Mouse (Mus musculus) kidney, adult 11 months (tissue): ENCODE results near the gene Mrpl33.

Experiments used
- DNase-seq: peaks from one replicate; pipeline ENCODE4 v3.0.0; 2022

Gene Mrpl33

DNA sequence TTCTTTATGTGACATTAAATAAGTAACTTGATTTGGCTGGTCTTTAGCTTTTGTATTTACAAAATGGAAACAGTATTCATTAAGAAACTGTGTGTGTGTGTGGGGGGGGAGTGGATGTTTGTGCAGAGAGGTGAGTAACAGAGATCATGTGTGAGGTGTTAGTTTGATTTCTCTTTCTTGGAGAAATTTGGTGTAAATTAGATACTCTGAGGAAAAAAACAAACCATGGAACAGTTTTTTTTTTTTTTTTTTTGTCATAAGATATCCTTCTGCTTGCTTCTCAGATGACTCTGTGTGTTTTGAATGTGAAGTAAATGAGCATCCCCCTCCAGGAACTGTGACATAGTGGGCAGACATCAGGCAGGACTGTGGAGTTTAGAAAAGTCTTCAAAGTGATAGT is 102.7 kb downstream of the Mrpl33 start:
- no peak for DNase-seq

DNA sequence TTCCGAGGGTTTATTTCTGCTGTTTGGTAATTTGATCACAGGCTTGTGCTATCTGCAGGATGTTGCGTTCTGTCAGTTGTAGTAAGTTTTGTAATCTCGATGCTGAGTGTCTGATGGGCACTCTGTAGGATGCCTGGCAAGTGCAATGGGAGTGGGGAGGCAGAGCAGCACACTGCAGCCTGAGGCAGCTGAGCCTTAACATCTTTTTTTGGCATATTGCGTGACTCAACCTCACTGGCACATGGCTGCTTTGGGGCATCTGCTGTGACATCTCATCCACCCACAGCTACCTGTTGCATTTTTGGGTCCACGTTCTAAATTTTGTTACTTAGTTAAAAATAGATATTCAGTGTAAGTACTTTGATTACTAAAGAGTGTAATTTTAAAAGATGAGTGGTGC is 108.2 kb downstream of the Mrpl33 start:
- no peak for DNase-seq

DNA sequence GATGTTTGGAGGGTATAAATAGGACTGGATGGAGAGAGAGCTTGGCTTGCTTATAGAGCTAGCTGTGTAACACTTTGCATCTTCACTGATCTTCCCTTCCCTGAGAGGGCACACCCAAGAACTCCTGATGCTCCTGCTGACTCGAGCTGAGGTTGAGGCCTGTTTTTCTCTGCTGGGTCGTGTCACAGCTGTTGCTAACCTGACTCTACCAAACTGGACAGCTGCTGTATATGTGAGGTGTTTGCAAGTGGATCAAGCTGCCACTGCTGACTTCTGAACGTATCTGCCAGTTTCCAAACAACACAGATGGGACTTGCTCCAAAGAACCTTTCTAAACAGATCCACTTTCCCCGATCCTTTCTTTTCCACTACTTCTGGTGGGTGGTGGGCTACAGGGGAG is 110.1 kb downstream of the Mrpl33 start:
- DNase-seq = no peak

DNA sequence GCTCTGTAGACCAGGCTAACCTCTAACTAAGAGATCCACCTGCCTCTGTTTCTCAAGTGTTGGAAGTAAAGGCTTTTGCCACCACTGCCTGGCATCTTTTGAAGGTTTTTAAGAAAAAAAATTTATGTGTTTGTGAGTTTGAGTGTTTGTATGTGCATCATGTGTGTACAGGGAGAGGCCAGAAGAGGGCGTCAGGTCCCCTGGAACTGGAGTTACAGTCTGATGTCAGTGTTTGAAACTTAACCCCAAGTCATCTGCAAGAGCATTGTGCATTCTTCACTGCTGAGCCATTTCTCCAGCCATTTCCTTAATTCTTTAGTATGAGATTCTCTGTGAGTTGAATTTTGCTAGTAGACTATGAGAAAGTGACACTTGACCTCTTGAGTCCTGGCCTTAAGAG is 112.7 kb downstream of the Mrpl33 start:
- DNase-seq = no peak

DNA sequence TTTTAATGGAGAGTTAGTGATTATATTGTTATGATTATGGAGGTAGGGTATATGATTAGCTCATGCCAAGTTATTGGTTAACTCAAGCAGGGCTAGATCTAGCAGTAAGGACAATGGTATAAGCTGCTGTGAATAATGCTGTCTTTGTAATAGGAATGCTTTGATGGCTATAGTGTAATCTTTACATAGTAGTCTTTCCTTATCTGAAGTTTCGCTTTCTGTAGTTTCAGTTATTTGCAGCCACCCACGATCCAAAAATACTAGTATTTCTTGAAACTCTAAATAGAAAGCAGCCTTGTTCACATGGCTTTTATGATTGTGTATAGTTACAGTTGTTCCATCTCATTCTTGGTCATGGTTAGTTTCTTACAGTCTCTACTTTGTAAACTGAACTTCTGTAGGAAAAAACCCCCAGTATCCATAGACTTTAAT is 116.6 kb downstream of the Mrpl33 start:
- DNase-seq = no peak

DNA sequence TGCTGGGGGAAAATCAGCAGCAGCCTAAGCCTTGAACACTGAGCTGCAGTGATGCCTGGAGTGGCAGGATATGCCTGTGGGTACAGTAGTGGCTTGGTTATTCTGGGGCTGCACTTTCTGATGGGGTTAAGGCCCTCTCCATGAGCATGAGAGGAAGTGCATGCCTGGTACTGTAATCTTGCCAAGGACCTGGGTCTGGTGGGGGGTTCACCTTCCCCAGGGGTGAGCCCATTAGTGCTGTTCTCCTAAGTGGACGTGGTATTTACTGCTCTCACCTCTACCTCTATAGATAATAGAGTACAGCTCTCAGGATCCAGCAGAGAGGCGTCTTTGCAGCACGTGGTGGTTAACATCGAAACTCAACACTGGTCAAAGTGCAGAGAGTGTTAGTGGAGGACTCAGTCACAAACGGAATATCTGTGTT is 117.1 kb downstream of the Mrpl33 start:
- DNase-seq = no peak
